Mouse (Mus musculus): ENCODE measurements around the gene Vamp2.

The Vamp2 gene

DNA sequence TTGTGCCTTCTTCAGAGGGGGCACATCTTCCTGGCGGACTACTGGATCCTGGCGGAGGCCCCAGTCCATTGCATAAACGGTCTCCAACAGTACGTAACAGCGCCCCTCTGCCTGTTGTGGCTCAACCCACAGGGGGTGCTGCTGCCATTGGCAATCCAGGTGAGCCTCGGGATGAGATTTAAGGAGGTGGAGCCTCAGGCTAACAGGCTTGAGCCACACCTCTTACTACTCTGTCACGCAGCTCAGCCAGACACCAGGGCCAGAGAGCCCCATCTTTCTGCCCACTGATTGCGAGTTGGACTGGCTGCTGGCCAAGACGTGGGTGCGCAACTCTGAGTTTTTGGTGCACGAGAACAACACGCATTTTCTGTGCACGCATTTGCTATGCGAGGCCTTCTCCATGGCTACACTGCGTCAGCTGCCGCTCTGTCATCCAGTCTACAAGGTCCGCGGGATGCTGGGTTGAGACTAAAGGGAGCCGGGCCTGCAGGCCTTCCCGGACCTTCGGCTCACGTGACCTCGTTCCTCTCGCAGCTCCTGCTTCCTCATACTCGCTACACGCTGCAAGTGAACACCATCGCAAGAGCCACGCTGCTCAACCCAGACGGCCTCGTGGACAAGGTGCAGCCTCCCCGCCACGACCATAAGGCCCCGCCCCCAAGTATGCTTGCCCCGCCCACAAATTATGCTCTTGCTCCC is 45.8 kb downstream of the Vamp2 start:
- DNase-seq (ENCODE audit: low spot score), result peak; percentile 52

DNA sequence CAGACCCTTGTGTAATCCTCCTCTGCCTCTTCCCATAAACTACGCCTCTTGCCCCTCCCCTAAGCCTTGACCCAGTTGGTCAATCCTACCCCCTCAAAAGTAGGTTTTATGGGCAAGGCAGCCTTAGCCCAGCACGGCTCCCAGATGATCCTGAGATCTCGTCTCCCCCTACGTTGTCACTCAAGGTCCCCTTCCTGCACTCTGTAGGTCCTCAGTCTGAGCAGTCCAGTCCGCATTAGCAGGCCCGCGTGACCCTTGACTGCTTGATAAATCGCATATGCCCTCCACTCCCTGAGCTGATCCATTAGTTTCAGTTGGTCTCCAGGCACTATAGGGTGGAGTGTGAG is 46.3 kb downstream of the Vamp2 start:
- DNase-seq (ENCODE audit: low spot score), result no peak

- no peak for DNase-seq (ENCODE audit: low spot score)
Observed at GRCm38 (mm10) chr11:69135361-69135760, 47.1 kb downstream of the Vamp2 start.

Measured in T-cell, adult 2 months (primary cell).